Mouse (Mus musculus): ENCODE measurements at regions not wholly inside any gene's neighbourhood (a gene's known extent, or its start where the extent isn't known, plus 50 kb on each side); places are given as distances from the start of the nearest gene placed in this dataset.

DNA sequence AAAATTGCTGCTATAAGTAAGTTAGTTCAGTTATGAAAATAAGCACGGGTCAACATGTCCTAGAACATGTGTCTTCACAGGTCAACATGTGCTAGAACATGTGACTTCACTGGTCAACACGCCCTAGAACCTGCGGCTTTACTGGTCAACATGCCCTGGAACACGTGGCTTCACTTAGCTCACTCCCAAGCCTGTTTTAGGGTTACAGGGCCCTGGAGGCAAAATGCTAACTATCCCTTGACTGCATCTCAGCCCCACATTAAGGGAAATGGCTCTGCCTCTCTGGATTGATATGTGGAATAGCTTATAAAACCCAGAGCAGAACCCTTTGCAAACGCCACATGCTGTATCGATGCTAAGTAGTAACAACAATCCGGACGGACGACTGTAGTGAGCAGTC, 67.8 kb downstream of the Nkx6-1 start:
- TF ChIP-seq CTCF (IDR thresholded peaks at IDR 0.05), result no peak
- ChIA-PET POLR2A (no interaction called here), CTCF (interaction anchor here (1.0 kb wide), 1 partner anchor 37 kb away, joined by 3 read pairs; no protein-coding TSS in a partner anchor)
- in situ Hi-C loops (cut with MboI; ENCODE audit: low pct_unique_long_range_greater_than_20kb), result no loop called here
- no peak for DNase-seq (ENCODE audit: low read depth, low spot score)
- H3K27me3 ChIP-seq, result peaks cover 32% of the 10 kb centered on the region
- no peak for ATAC-seq

DNA sequence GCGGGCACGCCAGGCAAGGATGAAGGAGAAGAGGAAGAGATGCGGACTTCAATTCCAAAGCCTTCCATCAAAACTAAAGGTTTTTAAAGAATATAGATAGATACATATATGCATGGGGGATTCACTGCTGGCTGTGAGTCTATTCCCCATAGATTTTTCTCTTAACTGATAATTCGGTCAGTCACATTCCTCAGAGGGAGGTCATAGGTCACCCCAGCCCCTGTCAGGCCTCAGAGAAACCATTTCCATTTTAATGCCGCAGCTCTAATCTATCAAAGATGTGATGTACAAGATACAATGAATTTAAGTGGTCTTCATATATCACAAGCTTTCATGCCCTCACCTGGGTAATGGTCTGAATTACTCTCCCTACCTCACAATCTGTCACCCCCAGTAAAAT, 73.6 kb downstream of the Nkx6-1 start:
- TF ChIP-seq CTCF (IDR thresholded peaks at IDR 0.05), result no peak
- in situ Hi-C loops (cut with MboI; ENCODE audit: low pct_unique_long_range_greater_than_20kb), result no loop called here
- no peak for DNase-seq (ENCODE audit: low read depth, low spot score)
- ATAC-seq, result no peak
- ChIA-PET CTCF (no interaction called here), POLR2A (no interaction called here)
- peaks cover 39% of the 10 kb centered on the region for H3K27me3 ChIP-seq

DNA sequence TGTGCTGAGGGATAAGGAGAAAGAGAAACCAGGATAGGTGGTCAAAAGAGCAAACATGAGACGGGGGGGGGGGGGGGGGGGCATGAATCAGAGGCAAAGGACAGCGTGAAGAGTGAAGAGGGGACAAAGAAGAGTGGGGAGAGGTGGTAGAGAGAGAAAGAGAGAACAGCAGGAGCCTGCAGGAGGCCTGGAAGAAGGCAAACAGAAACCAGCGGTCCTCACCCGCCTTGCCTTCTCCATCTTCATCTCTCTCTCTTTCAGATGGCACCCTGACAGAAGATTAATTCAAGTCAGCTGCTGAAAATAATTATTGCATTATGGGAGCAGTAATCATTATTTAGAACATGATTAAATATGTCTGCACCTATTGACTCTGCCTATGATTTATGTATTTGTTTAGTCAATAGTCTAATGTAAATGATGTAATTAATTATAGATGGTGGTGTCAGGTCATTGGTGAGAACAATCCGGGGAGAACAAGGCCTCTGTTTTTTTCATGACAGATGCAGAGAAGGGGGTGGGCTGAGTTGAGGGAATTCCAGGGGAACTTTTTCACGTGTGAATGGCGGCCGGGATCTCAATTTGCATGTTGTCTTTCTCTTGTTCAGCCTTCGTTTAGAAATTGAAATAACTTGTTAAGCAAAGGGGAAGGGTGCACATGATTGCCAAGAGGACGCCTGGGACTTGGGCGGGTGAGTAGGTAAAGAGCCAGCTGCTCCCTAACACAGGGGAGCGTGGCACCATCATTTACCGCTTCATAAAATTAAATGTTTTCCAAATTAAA, 74.3 kb downstream of the Nkx6-1 start:
- peaks cover 33% of the 10 kb centered on the region for H3K27me3 ChIP-seq
- ATAC-seq (no peak), DNase-seq (ENCODE audit: low read depth, low spot score) (no peak)
- no peak for TF ChIP-seq CTCF (IDR thresholded peaks at IDR 0.05)
- in situ Hi-C loops (cut with MboI; ENCODE audit: low pct_unique_long_range_greater_than_20kb), result no loop called here
- ChIA-PET CTCF (no interaction called here), POLR2A (no interaction called here)

DNA sequence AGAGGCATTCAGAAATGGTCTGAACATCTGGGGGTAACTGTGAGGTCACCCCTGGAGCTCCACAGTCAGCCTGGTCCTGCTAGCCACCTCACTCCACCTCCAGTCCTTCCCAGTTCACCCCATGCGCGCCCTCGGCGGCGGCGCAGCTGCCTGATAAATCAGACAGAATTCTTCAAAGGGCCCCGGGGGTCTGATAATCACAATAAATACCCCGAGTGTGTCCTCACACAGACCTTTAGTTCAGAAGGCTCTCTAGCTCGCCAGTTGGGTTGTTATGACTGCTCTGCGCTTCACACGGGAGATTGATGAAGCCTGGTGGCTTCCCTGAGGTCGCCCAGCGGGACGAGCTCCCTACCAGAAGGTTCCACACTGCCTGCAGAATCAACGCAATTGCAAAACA, 91.8 kb downstream of the Nkx6-1 start:
- H3K27me3 ChIP-seq, result peaks cover 38% of the 10 kb centered on the region
- ChIA-PET CTCF (no interaction called here), POLR2A (no interaction called here)
- no peak for ATAC-seq
- no peak for TF ChIP-seq CTCF (IDR thresholded peaks at IDR 0.05)
- no peak for DNase-seq (ENCODE audit: low read depth, low spot score)
- in situ Hi-C loops (cut with MboI; ENCODE audit: low pct_unique_long_range_greater_than_20kb), result no loop called here

DNA sequence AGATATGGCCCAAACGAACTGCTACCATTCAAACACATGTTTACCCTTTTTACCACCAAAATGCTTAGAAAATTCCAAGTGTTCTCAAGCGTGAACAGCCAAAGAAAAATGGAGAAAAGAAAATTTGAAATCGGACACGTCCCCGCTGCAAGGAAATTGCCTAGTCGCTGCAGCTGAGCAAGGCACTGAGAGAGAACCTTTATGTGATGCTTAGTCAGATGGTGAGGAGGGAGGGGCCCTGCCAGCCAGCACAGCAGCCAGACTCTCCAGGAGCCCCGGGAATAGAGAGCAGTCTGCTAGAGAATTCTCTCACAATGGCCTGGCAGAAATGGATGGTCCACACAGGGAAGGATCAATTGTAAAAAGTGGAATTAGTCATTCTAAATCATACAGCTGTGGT, 99.0 kb downstream of the Nkx6-1 start:
- in situ Hi-C loops (cut with MboI; ENCODE audit: low pct_unique_long_range_greater_than_20kb), result no loop called here
- DNase-seq (ENCODE audit: low read depth, low spot score) (no peak), ATAC-seq (no peak)
- POLR2A ChIA-PET, result no interaction called here
- no peaks in the 10 kb centered on the region for H3K27me3 ChIP-seq
- no peak for TF ChIP-seq CTCF (IDR thresholded peaks at IDR 0.05)
- CTCF ChIA-PET, result no interaction called here

DNA sequence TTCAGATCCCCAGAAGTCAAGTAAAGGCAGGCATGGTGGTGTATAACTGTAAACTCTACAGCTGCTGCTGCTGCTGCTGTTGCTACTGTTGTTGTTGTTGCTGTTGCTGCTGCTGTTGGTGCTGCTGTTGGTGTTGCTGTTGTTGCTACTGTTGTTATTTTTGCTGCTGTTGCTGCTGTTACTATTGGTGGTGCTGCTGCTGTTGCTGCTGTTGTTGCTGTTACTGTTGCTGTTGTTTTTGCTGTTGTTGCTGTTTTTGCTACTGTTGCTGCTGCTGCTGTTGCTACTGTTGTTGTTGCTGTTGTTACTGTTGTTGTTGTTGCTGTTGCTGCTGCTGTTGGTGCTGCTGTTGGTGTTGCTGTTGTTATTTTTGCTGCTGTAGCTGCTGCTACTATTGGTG, 104.4 kb downstream of the Nkx6-1 start:
- CTCF ChIA-PET, result interaction anchor here (0.8 kb wide), 1 partner anchor 36 kb away, joined by 3 read pairs; no protein-coding TSS in a partner anchor
- DNase-seq (ENCODE audit: low read depth, low spot score), result no peak
- no peak for ATAC-seq
- POLR2A ChIA-PET, result no interaction called here
- H3K27me3 ChIP-seq, result no peaks in the 10 kb centered on the region
- in situ Hi-C loops (cut with MboI; ENCODE audit: low pct_unique_long_range_greater_than_20kb), result no loop called here
- no peak for TF ChIP-seq CTCF (IDR thresholded peaks at IDR 0.05)

DNA sequence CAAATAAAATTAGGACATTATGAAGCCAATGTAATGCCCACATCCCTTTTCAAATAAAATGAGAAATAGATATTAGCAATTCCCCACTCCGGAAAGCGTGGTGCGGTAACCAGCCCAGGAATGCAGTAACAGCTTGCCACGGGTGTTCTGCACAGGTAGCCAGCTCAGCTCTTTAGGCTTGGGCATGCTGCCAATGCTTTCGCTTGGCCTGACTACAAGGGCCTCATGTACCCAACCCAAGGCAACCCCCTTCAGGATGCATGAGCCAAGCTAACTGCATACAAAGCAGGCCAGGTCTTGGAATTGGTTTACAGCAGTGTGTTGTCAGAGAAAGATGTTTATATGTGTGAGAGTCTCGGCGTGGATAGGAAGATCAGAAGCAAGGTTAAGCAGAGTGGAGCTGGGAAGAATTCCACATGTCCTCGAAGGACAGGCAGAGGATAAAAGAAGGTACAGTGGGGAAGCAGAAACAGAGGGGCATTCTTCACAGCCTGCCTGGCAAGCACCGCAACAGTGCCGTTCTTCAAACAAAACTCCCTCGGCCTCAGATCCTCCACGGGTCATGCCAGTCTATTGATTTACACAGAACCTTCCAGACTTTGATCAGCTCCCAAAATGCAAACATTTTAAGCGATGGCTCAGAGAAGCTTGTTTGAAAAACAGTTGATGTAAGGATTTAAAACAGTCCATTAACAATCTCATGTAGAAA, 106.4 kb downstream of the Nkx6-1 start:
- no peak for ATAC-seq
- in situ Hi-C loops (cut with MboI; ENCODE audit: low pct_unique_long_range_greater_than_20kb), result no loop called here
- no peaks in the 10 kb centered on the region for H3K27me3 ChIP-seq
- DNase-seq (ENCODE audit: low read depth, low spot score), result no peak
- CTCF ChIA-PET, result no interaction called here
- TF ChIP-seq CTCF (IDR thresholded peaks at IDR 0.05), result no peak
- POLR2A ChIA-PET, result no interaction called here

DNA sequence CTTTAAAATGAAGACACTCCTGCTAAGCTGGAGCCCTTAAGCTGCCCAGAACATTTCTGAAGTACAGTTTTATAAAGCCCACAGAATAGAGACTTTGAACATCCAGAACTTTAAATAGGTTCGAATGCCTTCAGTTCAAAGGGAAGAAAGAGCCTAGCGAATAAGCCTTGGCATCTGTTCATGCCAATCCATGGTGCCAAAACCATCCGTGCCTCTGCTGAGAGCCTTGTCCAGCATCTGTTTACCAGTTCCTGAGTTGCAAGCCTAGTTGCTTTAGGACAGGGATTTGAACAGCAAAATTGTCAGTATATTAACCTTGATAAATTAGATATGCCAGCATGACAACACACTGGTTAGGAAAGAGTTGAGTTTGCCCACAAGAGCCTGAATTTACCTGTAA, 107.6 kb downstream of the Nkx6-1 start:
- in situ Hi-C loops (cut with MboI; ENCODE audit: low pct_unique_long_range_greater_than_20kb), result no loop called here
- TF ChIP-seq CTCF (IDR thresholded peaks at IDR 0.05), result no peak
- CTCF ChIA-PET, result no interaction called here

DNA sequence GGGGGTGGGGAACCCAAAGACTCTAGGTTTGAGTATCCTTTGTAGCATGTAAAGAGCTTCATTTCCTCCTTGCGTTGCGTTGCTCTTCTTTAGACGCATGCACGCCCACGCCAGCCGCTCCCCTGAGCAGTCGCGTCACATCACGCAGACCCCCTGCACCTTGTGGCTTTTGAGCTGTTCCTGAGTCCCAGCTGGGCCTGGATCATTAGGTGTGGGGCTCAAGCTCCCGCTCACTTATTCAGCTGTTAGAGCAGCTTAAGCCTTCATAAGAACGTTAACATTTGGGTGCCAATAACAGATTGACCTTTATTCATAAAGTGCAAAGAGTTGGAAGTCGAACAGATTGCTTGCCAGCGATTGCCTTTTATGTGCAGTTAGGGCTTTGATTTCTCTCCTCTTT, 121.5 kb downstream of the Nkx6-1 start:
- no peak for TF ChIP-seq CTCF (IDR thresholded peaks at IDR 0.05)
- ChIA-PET POLR2A (no interaction called here), CTCF (no interaction called here)
- ATAC-seq (no peak), DNase-seq (ENCODE audit: low read depth, low spot score) (no peak)
- in situ Hi-C loops (cut with MboI; ENCODE audit: low pct_unique_long_range_greater_than_20kb), result no loop called here
- H3K27me3 ChIP-seq, result peaks cover 13% of the 10 kb centered on the region

More for the DNA sequence above, 107.6 kb downstream of the Nkx6-1 start:
- H3K27me3 ChIP-seq, result no peaks in the 10 kb centered on the region
- POLR2A ChIA-PET, result no interaction called here
- no peak for DNase-seq (ENCODE audit: low read depth, low spot score)
- ATAC-seq, result no peak

DNA sequence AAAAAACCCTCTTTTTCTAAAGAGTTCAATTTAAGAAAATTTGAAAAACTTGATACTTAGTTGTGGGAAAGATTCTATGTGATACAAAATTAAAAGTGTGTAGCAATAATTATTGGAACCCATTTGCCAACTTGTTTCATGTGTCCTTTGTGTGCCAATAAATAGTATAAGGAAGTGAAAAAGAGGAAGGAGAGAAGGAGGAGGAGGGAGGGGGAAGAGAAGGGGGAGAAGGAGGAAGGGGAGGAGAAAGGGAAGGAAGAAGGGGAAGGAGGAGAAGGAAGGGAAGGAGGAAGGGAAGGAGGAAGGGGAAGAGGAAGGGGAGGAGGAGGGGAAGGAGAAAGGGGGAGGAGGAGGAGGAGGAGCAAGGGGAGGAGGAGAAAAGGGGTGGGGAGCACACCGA, 125.0 kb downstream of the Nkx6-1 start:
- ChIA-PET POLR2A (interaction anchor here (0.6 kb wide), 1 partner anchor 1460 kb away, joined by 4 read pairs; no protein-coding TSS in a partner anchor), CTCF (no interaction called here)
- in situ Hi-C loops (cut with MboI; ENCODE audit: low pct_unique_long_range_greater_than_20kb), result no loop called here
- no peak for DNase-seq (ENCODE audit: low read depth, low spot score)
- no peak for TF ChIP-seq CTCF (IDR thresholded peaks at IDR 0.05)
- H3K27me3 ChIP-seq, result peaks cover 20% of the 10 kb centered on the region
- ATAC-seq, result no peak

DNA sequence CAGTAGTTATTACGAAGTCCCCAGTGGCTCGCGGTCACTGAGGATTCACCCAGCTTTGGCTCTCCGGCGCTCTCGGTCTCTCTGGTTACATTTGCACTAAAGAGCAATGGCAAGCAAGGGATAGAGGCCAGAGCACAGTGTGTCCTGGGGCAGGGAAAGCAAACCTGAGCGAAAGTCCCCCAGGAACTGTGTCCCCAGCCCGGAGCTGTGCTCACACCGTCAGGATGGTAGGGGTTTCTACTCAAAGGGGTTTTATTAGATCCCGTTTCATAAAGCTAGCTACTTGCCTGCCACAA, 125.6 kb downstream of the Nkx6-1 start:
- H3K27me3 ChIP-seq, result peaks cover 20% of the 10 kb centered on the region
- POLR2A ChIA-PET, result interaction anchor here (0.6 kb wide), 1 partner anchor 1459 kb away, joined by 4 read pairs; no protein-coding TSS in a partner anchor
- DNase-seq (ENCODE audit: low read depth, low spot score) (no peak), ATAC-seq (no peak)
- CTCF ChIA-PET, result no interaction called here
- no peak for TF ChIP-seq CTCF (IDR thresholded peaks at IDR 0.05)
- in situ Hi-C loops (cut with MboI; ENCODE audit: low pct_unique_long_range_greater_than_20kb), result no loop called here
